Mouse (Mus musculus): ENCODE measurements at regions not wholly inside any gene's neighbourhood (a gene's known extent, or its start where the extent isn't known, plus 50 kb on each side); places are given as distances from the start of the nearest gene placed in this dataset.
A peak's percentile ranks its signal among the peaks of the same experiment; 100 is the strongest.
"Not testable (repeated sequence)": the region's sequence is repeated elsewhere in the genome, so short reads cannot be mapped to it uniquely, and the experiment has no call there.

- DNase-seq (ENCODE audit: low spot score) = no peak
Measured at GRCm38 (mm10) chr1:41887556-41887955, 808.0 kb upstream of the Pou3f3 start.

- DNase-seq (ENCODE audit: low spot score) = no peak
Measured at GRCm38 (mm10) chr1:41888213-41888612, 807.4 kb upstream of the Pou3f3 start.

GRCm38 (mm10) chr1:41888966-41889365 lies 806.6 kb upstream of the Pou3f3 start:
- DNase-seq (ENCODE audit: low spot score) = no peak

GRCm38 (mm10) chr1:41889940-41890339 lies 805.6 kb upstream of the Pou3f3 start:
- no peak for DNase-seq (ENCODE audit: low spot score)

GRCm38 (mm10) chr1:41890714-41891689 lies 804.6 kb upstream of the Pou3f3 start:
- no peak for DNase-seq (ENCODE audit: low spot score)

- no peak for DNase-seq (ENCODE audit: low spot score)
Measured at GRCm38 (mm10) chr1:41891730-41892129, 803.8 kb upstream of the Pou3f3 start.

GRCm38 (mm10) chr1:41892376-41892775 lies 803.2 kb upstream of the Pou3f3 start:
- DNase-seq (ENCODE audit: low spot score) = no peak

GRCm38 (mm10) chr1:41897768-41898330 lies 797.7 kb upstream of the Pou3f3 start:
- DNase-seq (ENCODE audit: low spot score) = no peak

GRCm38 (mm10) chr1:41900370-41900769 lies 795.2 kb upstream of the Pou3f3 start:
- DNase-seq (ENCODE audit: low spot score) = no peak

GRCm38 (mm10) chr1:41905971-41906370 lies 789.6 kb upstream of the Pou3f3 start:
- no peak for DNase-seq (ENCODE audit: low spot score)

GRCm38 (mm10) chr1:41908001-41908807 lies 787.4 kb upstream of the Pou3f3 start:
- DNase-seq (ENCODE audit: low spot score) = no peak

GRCm38 (mm10) chr1:41908808-41909110 lies 786.8 kb upstream of the Pou3f3 start:
- no peak for DNase-seq (ENCODE audit: low spot score)

GRCm38 (mm10) chr1:41909799-41910198 lies 785.8 kb upstream of the Pou3f3 start:
- DNase-seq (ENCODE audit: low spot score) = no peak

- DNase-seq (ENCODE audit: low spot score) = no peak
Measured at GRCm38 (mm10) chr1:41916730-41917347, 778.7 kb upstream of the Pou3f3 start.

- DNase-seq (ENCODE audit: low spot score) = not testable (repeated sequence)
Measured at GRCm38 (mm10) chr1:41917807-41918206, 777.8 kb upstream of the Pou3f3 start.

GRCm38 (mm10) chr1:41918394-41919262 lies 776.9 kb upstream of the Pou3f3 start:
- no peak for DNase-seq (ENCODE audit: low spot score)

GRCm38 (mm10) chr1:41933777-41934176 lies 761.8 kb upstream of the Pou3f3 start:
- no peak for DNase-seq (ENCODE audit: low spot score)

GRCm38 (mm10) chr1:41935912-41936478 lies 759.6 kb upstream of the Pou3f3 start:
- no peak for DNase-seq (ENCODE audit: low spot score)

GRCm38 (mm10) chr1:41960982-41961381 lies 734.6 kb upstream of the Pou3f3 start:
- no peak for DNase-seq (ENCODE audit: low spot score)

GRCm38 (mm10) chr1:41981545-41981944 lies 714.0 kb upstream of the Pou3f3 start:
- DNase-seq (ENCODE audit: low spot score) = no peak

- DNase-seq (ENCODE audit: low spot score) = peak; percentile 18
Measured at GRCm38 (mm10) chr1:42006235-42006634, 689.3 kb upstream of the Pou3f3 start.

All from left cerebral cortex, adult 11 months (tissue).